Mouse (Mus musculus) liver, adult 10 weeks (tissue): ENCODE data around the gene Rab11fip3. TPM values are rescaled to one million over a fixed set of nuclear protein-coding genes. Genes with fewer than 3 reads are reported as not detected.

Source experiments
- polyA plus RNA-seq: library from polyadenylated mRNA; stranded (reverse); fragments of 350-450 nt; fragmentation: Illumina TruSeq; extraction: RNeasy Lipid Tissue Mini Kit (QIAGEN cat#74804); gene quantifications from one replicate; pipeline ENCODE4 v1.2.3, GENCODE M21; 2014; ENCODE audit warnings: low read depth, low replicate concordance

Gene Rab11fip3
- polyA plus RNA-seq = 2.0 TPM

GRCm38 (mm10) chr17:26068831-26069739 lies at the start of gene Rab11fip3:
Gene Rab11fip3, minus strand, starts transcription at chr17:26069555.

GRCm38 (mm10) chr17:26113181-26113948 lies 44.0 kb upstream of the Rab11fip3 start, which contains the start of gene Tmem8:
Gene Tmem8, plus strand, starts transcription at chr17:26113299.

GRCm38 (mm10) chr17:26095121-26095740 lies 25.9 kb upstream of the Rab11fip3 start, which contains the start of gene Nme4:
Gene Nme4, minus strand, starts transcription at chr17:26095602.

GRCm38 (mm10) chr17:26089905-26090632 lies 20.7 kb upstream of the Rab11fip3 start, which contains the start of gene Decr2:
Gene Decr2, minus strand, starts transcription at chr17:26090337.

GRCm38 (mm10) chr17:25985306-25986294 lies 83.8 kb downstream of the Rab11fip3 start, which contains the start of gene Capn15:
Gene Capn15, minus strand, starts transcription at chr17:25985796.

GRCm38 (mm10) chr17:25951803-25952623 lies 117.3 kb downstream of the Rab11fip3 start, which contains the start of gene A930017K11Rik:
Gene A930017K11Rik, minus strand, starts transcription at chr17:25952565.

GRCm38 (mm10) chr17:25944366-25945163 lies 124.8 kb downstream of the Rab11fip3 start, which contains the start of the genes Pigq and Nhlrc4:
Gene Pigq, minus strand, starts transcription at chr17:25944936.
Gene Nhlrc4, minus strand, starts transcription at chr17:25944961.

Other genes with a start within 250 kb of the Rab11fip3 start
- gene Wdr24, start 245.9 kb downstream of the Rab11fip3 start, polyA plus RNA-seq = 0.64 TPM
- 5.3 TPM for gene Jmjd8, start 240.7 kb downstream of the Rab11fip3 start, polyA plus RNA-seq
- 5.4 TPM for gene Stub1, start 236.2 kb downstream of the Rab11fip3 start, polyA plus RNA-seq
- gene Rhbdl1, start 232.3 kb downstream of the Rab11fip3 start, polyA plus RNA-seq = not detected
- not detected for gene Gm20683, start 227.8 kb downstream of the Rab11fip3 start, polyA plus RNA-seq
- gene Rhot2, start 224.7 kb downstream of the Rab11fip3 start, polyA plus RNA-seq = 9.5 TPM
- gene Wdr90, start 208.1 kb downstream of the Rab11fip3 start, polyA plus RNA-seq = 0.45 TPM
- 3.8 TPM for gene Mcrip2, start 200.8 kb downstream of the Rab11fip3 start, polyA plus RNA-seq
- 13.0 TPM for gene Mettl26, start 194.5 kb downstream of the Rab11fip3 start, polyA plus RNA-seq
- gene Wfikkn1, start 188.7 kb downstream of the Rab11fip3 start, polyA plus RNA-seq = not detected
- gene Rab40c, start 149.8 kb downstream of the Rab11fip3 start, polyA plus RNA-seq = 0.74 TPM
- gene Pigq, start 124.6 kb downstream of the Rab11fip3 start, polyA plus RNA-seq = 14.8 TPM
- not detected for gene Nhlrc4, start 124.6 kb downstream of the Rab11fip3 start, polyA plus RNA-seq
- not detected for gene A930017K11Rik, start 117.0 kb downstream of the Rab11fip3 start, polyA plus RNA-seq
- 0.77 TPM for gene Capn15, start 83.8 kb downstream of the Rab11fip3 start, polyA plus RNA-seq
- gene Decr2, start 20.8 kb upstream of the Rab11fip3 start, polyA plus RNA-seq = 230 TPM
- gene Nme4, start 26.0 kb upstream of the Rab11fip3 start, polyA plus RNA-seq = not detected
- gene Tmem8, start 43.7 kb upstream of the Rab11fip3 start, polyA plus RNA-seq = 3.4 TPM
- 9.9 TPM for gene Mrpl28, start 53.9 kb upstream of the Rab11fip3 start, polyA plus RNA-seq
- gene Axin1, start 69.1 kb upstream of the Rab11fip3 start, polyA plus RNA-seq = 12.1 TPM
- not detected for gene Pdia2, start 129.5 kb upstream of the Rab11fip3 start, polyA plus RNA-seq
- not detected for gene Rgs11, start 133.4 kb upstream of the Rab11fip3 start, polyA plus RNA-seq
- not detected for gene Arhgdig, start 138.2 kb upstream of the Rab11fip3 start, polyA plus RNA-seq
- 20.3 TPM for gene Fam234a, start 174.7 kb upstream of the Rab11fip3 start, polyA plus RNA-seq
- gene Luc7l, start 183.3 kb upstream of the Rab11fip3 start, polyA plus RNA-seq = 24.8 TPM